In the genomic region with DNA sequence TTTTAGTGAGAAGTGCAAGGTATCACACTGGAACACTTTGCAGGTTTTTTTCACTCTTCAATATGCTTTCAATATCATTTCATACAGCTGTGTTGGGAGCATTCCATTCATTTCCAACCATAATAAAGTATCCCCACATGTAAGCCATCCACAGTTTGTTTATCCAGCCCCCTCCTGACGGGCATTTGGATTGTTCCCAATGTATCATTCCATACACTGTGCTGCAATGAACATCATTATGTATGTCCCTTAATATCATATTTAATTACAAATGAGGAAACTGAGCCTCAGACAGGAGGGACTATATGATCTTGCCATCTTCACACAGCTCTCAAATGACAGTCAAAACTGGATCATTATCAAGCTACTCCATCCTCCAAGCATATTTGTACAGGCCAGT, we compare ENCODE assay signal across 29 mouse cellular contexts. TPM values are rescaled to one million over a fixed set of nuclear protein-coding genes. Genes with fewer than 3 reads are reported as not detected.
"Had no signal": no experiment of that assay in that cellular context is flagged by ENCODE, and none has a peak within 500 bp of the region (broad histone marks: within the 10 kb centered on the region; RNA-seq: fewer than 3 reads in every experiment).

No protein-coding gene starts in this region.

- H3K4me2 ChIP-seq: heart, embryonic 12.5 days; intestine, embryonic 15.5 days; limb, embryonic 12.5 days; liver, embryonic 11.5 days; liver, embryonic 13.5 days had no signal

- H3K36me3 ChIP-seq: heart, embryonic 10.5 days; heart, embryonic 12.5 days; hindbrain, embryonic 10.5 days; intestine, embryonic 15.5 days; limb, embryonic 10.5 days; limb, embryonic 12.5 days; liver, embryonic 13.5 days had no signal

- ATAC-seq: inflammation-experienced regulatory T-cells, adult 6 months; intestine, embryonic 15.5 days; intestine, postnatal 0 days had no signal

- H3K27me3 ChIP-seq: heart, embryonic 12.5 days; intestine, embryonic 15.5 days; limb, embryonic 12.5 days; liver, embryonic 13.5 days had no signal

- H3K9ac ChIP-seq: heart, embryonic 12.5 days; intestine, embryonic 15.5 days; limb, embryonic 12.5 days; liver, embryonic 13.5 days had no signal

- H3K4me1 ChIP-seq: heart, embryonic 10.5 days; heart, embryonic 12.5 days; hindbrain, embryonic 10.5 days; intestine, embryonic 15.5 days; limb, embryonic 10.5 days; limb, embryonic 12.5 days; liver, embryonic 13.5 days had no signal

- H3K4me3 ChIP-seq: gastrocnemius, adult 2 months; heart, embryonic 10.5 days; heart, embryonic 12.5 days; hindbrain, embryonic 10.5 days; intestine, embryonic 15.5 days; layer of hippocampus, adult 2 months; left cerebral cortex, adult 2 months; limb, embryonic 10.5 days; limb, embryonic 12.5 days; liver, embryonic 13.5 days had no signal

- H3K27ac ChIP-seq: gastrocnemius, adult 2 months; heart, embryonic 10.5 days; hindbrain, embryonic 10.5 days; intestine, embryonic 15.5 days; layer of hippocampus, adult 2 months; left cerebral cortex, adult 2 months; limb, embryonic 10.5 days; limb, embryonic 12.5 days; liver, embryonic 13.5 days had no signal

- DNase-seq: gastrocnemius, adult 2 months; gastrocnemius, postnatal 10 days; gastrocnemius, postnatal 25 days; heart, adult 18-20 months; heart, postnatal 10 days; heart, postnatal 4 days; kidney, adult 18-20 months; kidney, adult 8-10 months; kidney, postnatal 10 days; kidney, postnatal 25 days; kidney, postnatal 4 days; liver; liver, embryonic 13.5 days had no signal

- H3K9me3 ChIP-seq: heart, embryonic 10.5 days; heart, embryonic 12.5 days; hindbrain, embryonic 10.5 days; intestine, embryonic 15.5 days; limb, embryonic 10.5 days; limb, embryonic 12.5 days; liver, embryonic 13.5 days had no signal

RNA-seq across cellular contexts. Expression of gene Ankrd34c, which starts 49.1 kb away (rescaled TPM):
- polyA plus RNA-seq: heart, embryonic 10.5 days; heart, embryonic 12.5 days; heart, embryonic 14.5 days; heart, embryonic 16.5 days; hindbrain, embryonic 10.5 days; inflammation-experienced regulatory T-cells, adult 6 months; intestine, embryonic 15.5 days; intestine, postnatal 0 days; kidney, embryonic 14.5 days; kidney, embryonic 16.5 days; limb, embryonic 10.5 days; limb, embryonic 12.5 days; limb, embryonic 14.5 days; liver, embryonic 11.5 days; liver, embryonic 13.5 days had no signal
